In genomic region chr3:103916839-103917237, GRCm38 (mm10) we compare ENCODE assay signal across 8 mouse cellular contexts. TPM values are rescaled to one million over a fixed set of nuclear protein-coding genes. Genes with fewer than 3 reads are reported as not detected.
DNase-seq lines count a peak whose midpoint lies in the region; ATAC-seq and TF ChIP-seq lines count a peak whose summit lies in the region.

No protein-coding gene starts in this region.

- no peak overlapping the region for H3K27ac ChIP-seq in lung, embryonic 14.5 days (ENCODE audit: low read depth)
- H3K27ac ChIP-seq in forebrain, embryonic 10.5 days: no peak overlapping the region
- no peak overlapping the region for H3K27ac ChIP-seq in intestine, postnatal 0 days (ENCODE audit: low read depth, low read length)
- no peak overlapping the region for H3K27ac ChIP-seq in neural tube, embryonic 13.5 days (replicated peaks)

- H3K4me1 ChIP-seq in lung, embryonic 14.5 days (ENCODE audit: insufficient read depth): peaks cover 5% of the 10 kb centered on the region; the same call in 1 of the 2 replicates
- peaks cover 24% of the 10 kb centered on the region for H3K4me1 ChIP-seq in forebrain, embryonic 10.5 days
- H3K4me1 ChIP-seq in intestine, postnatal 0 days (replicated peaks; ENCODE audit: control insufficient read depth, insufficient read depth, low read length): no peaks in the 10 kb centered on the region
- H3K4me1 ChIP-seq in neural tube, embryonic 13.5 days (replicated peaks): peaks cover 35% of the 10 kb centered on the region

- peak overlapping the region; percentile 31; the same call in 1 of the 2 replicates for H3K9ac ChIP-seq in lung, embryonic 14.5 days
- peak overlapping the region; percentile 8; the same call in 1 of the 2 replicates for H3K9ac ChIP-seq in intestine, postnatal 0 days (ENCODE audit: low read depth, low read length)
- H3K9ac ChIP-seq in neural tube, embryonic 13.5 days: peak overlapping the region; percentile 61

- no peak for DNase-seq in lung, embryonic 14.5 days
- DNase-seq in lung, postnatal 14 days: no peak
- no peak for DNase-seq in forebrain, embryonic 10.5 days (ENCODE audit: extremely low spot score, low spot score)
- DNase-seq in layer of hippocampus, postnatal 36 days: no peak
- no peak for DNase-seq in frontal cortex, postnatal 10 days (ENCODE audit: low spot score in 2 of 2)

- H3K4me3 ChIP-seq in lung, embryonic 14.5 days (ENCODE audit: low read depth, low read length): peak overlapping the region; percentile 96
- peak overlapping the region; percentile 91 for H3K4me3 ChIP-seq in forebrain, embryonic 10.5 days
- peak overlapping the region; percentile 100 for H3K4me3 ChIP-seq in intestine, postnatal 0 days (ENCODE audit: low read depth, low read length)
- H3K4me3 ChIP-seq in neural tube, embryonic 13.5 days: peak overlapping the region; percentile 99

- peak overlapping the region; percentile 69 for H3K4me2 ChIP-seq in lung, embryonic 14.5 days
- H3K4me2 ChIP-seq in intestine, postnatal 0 days (replicated peaks; ENCODE audit: low read depth): peak overlapping the region; percentile 77
- peak overlapping the region; percentile 85 for H3K4me2 ChIP-seq in neural tube, embryonic 13.5 days

- ATAC-seq in lung, embryonic 14.5 days (ENCODE audit: insufficient read depth): no peak
- ATAC-seq in intestine, postnatal 0 days: no peak
- ATAC-seq in neural tube, embryonic 13.5 days (ENCODE audit: low read depth): no peak
- no peak for ATAC-seq in megakaryocyte progenitor cell, adult 5-6 weeks (replicated peaks; ENCODE audit: poor library complexity)

- 43% methylated on average over 3 of the region's 3 CpGs for WGBS in lung, embryonic 14.5 days
- WGBS in forebrain, embryonic 10.5 days: 81% methylated on average over 3 of the region's 3 CpGs
- WGBS in intestine, postnatal 0 days: 34% methylated on average over 3 of the region's 3 CpGs
- 77% methylated on average over 3 of the region's 3 CpGs for WGBS in neural tube, embryonic 13.5 days

- no peaks in the 10 kb centered on the region for H3K9me3 ChIP-seq in lung, embryonic 14.5 days (ENCODE audit: low read depth, low read length)
- no peaks in the 10 kb centered on the region for H3K9me3 ChIP-seq in forebrain, embryonic 10.5 days
- no peaks in the 10 kb centered on the region for H3K9me3 ChIP-seq in intestine, postnatal 0 days (ENCODE audit: control insufficient read depth)
- no peaks in the 10 kb centered on the region for H3K9me3 ChIP-seq in neural tube, embryonic 13.5 days

- no peaks in the 10 kb centered on the region for H3K27me3 ChIP-seq in lung, embryonic 14.5 days (ENCODE audit: insufficient read depth, low read length)
- no peaks in the 10 kb centered on the region for H3K27me3 ChIP-seq in forebrain, embryonic 10.5 days (ENCODE audit: poor library complexity, severe bottlenecking)
- H3K27me3 ChIP-seq in intestine, postnatal 0 days (replicated peaks; ENCODE audit: control insufficient read depth, insufficient read depth, low read length): no peaks in the 10 kb centered on the region
- no peaks in the 10 kb centered on the region for H3K27me3 ChIP-seq in neural tube, embryonic 13.5 days

- TF ChIP-seq CTCF in lung, embryonic 14.5 days (IDR thresholded peaks at IDR 0.05; ENCODE audit: low read depth): no peak
- TF ChIP-seq CTCF in intestine, postnatal 0 days (IDR thresholded peaks at IDR 0.05; ENCODE audit: low read depth): no peak

- H3K36me3 ChIP-seq in lung, embryonic 14.5 days (ENCODE audit: insufficient read depth): 0 out of 2 replicates have a peak, but pooled peaks cover 4% of the 10 kb centered on the region
- H3K36me3 ChIP-seq in forebrain, embryonic 10.5 days (replicated peaks): peaks cover 7% of the 10 kb centered on the region
- no peaks in the 10 kb centered on the region for H3K36me3 ChIP-seq in intestine, postnatal 0 days (ENCODE audit: control insufficient read depth, insufficient read depth)
- H3K36me3 ChIP-seq in neural tube, embryonic 13.5 days: no peaks in the 10 kb centered on the region

RNA-seq across cellular contexts. Expression of gene Rsbn1, which starts 2.9 kb away (rescaled TPM):
- polyA plus RNA-seq in lung, embryonic 14.5 days (2014; fragmentation: Nextera tagmentation; extraction: Ambion mirVana): 12.0 and 12.9 TPM in 2 replicates
- 11.6 and 14.1 TPM in 2 replicates for polyA plus RNA-seq in forebrain, embryonic 10.5 days (2016; fragmentation: Nextera tagmentation; extraction: Ambion mirVana)
- 5.3 and 5.5 TPM in 2 replicates for polyA plus RNA-seq in intestine, postnatal 0 days (2015; fragmentation: Nextera tagmentation; extraction: Ambion mirVana)
- 19.4 and 19.8 TPM in 2 replicates for polyA plus RNA-seq in neural tube, embryonic 13.5 days (2015; fragmentation: Nextera tagmentation; extraction: Ambion mirVana)
- 56.7 and 62.2 TPM in 2 replicates for total RNA-seq in megakaryocyte progenitor cell, adult 5-6 weeks (2015)
- total RNA-seq in megakaryocyte progenitor cell, adult 5-6 weeks (2017): 52.8 and 57.6 TPM in 2 replicates
- total RNA-seq in layer of hippocampus, postnatal 36 days (2021): 10 to 100 TPM; 21.7 to 24.8 TPM

RNA-seq across cellular contexts. Expression of gene Phtf1, which starts 51.1 kb away (rescaled TPM):
- polyA plus RNA-seq in lung, embryonic 14.5 days (2014; fragmentation: Nextera tagmentation; extraction: Ambion mirVana): 36.9 and 38.8 TPM in 2 replicates
- 32.6 and 33.4 TPM in 2 replicates for polyA plus RNA-seq in forebrain, embryonic 10.5 days (2016; fragmentation: Nextera tagmentation; extraction: Ambion mirVana)
- 6.4 and 7.1 TPM in 2 replicates for polyA plus RNA-seq in intestine, postnatal 0 days (2015; fragmentation: Nextera tagmentation; extraction: Ambion mirVana)
- polyA plus RNA-seq in neural tube, embryonic 13.5 days (2015; fragmentation: Nextera tagmentation; extraction: Ambion mirVana): 28.6 and 30.4 TPM in 2 replicates
- 18.8 and 20.3 TPM in 2 replicates for total RNA-seq in megakaryocyte progenitor cell, adult 5-6 weeks (2015)
- 27.3 and 32.7 TPM in 2 replicates for total RNA-seq in megakaryocyte progenitor cell, adult 5-6 weeks (2017)
- total RNA-seq in layer of hippocampus, postnatal 36 days (2021): 10 to 100 TPM; 46.4 to 49.3 TPM

RNA-seq across cellular contexts. Expression of gene Ptpn22, which starts 57.2 kb away (rescaled TPM):
- polyA plus RNA-seq in lung, embryonic 14.5 days (2014; fragmentation: Nextera tagmentation; extraction: Ambion mirVana): 0.68 and 0.78 TPM in 2 replicates
- 0.37 TPM in 2 replicates for polyA plus RNA-seq in forebrain, embryonic 10.5 days (2016; fragmentation: Nextera tagmentation; extraction: Ambion mirVana)
- polyA plus RNA-seq in intestine, postnatal 0 days (2015; fragmentation: Nextera tagmentation; extraction: Ambion mirVana): 1.5 TPM in 2 replicates
- 0.39 and 0.70 TPM in 2 replicates for polyA plus RNA-seq in neural tube, embryonic 13.5 days (2015; fragmentation: Nextera tagmentation; extraction: Ambion mirVana)
- 78.1 and 81.2 TPM in 2 replicates for total RNA-seq in megakaryocyte progenitor cell, adult 5-6 weeks (2015)
- 45.3 and 57.6 TPM in 2 replicates for total RNA-seq in megakaryocyte progenitor cell, adult 5-6 weeks (2017)
- total RNA-seq in layer of hippocampus, postnatal 36 days (2021): 1 to 10 TPM; 1.1 to 1.6 TPM

Comparison
In these comparisons a context has a peak if more than half of its experiments do, and no peak if none do; other contexts are left out.
1. H3K9ac ChIP-seq: peak in every context shown above with its lines; median percentile 61 in neural tube, embryonic 13.5 days; 31 in lung, embryonic 14.5 days; 8 in intestine, postnatal 0 days.